Mouse (Mus musculus): ENCODE measurements at regions not wholly inside any gene's neighbourhood (a gene's known extent, or its start where the extent isn't known, plus 50 kb on each side); places are given as distances from the start of the nearest gene placed in this dataset.

GRCm38 (mm10) chr3:137568580-137569313 lies 52.7 kb upstream of the Ddit4l start:
- Histone ChIP-seq H3K27ac (ENCODE audit: low read depth, low read length) (no peak overlapping the region), H3K4me3 (ENCODE audit: low read depth, low read length) (no peak overlapping the region), H3K9ac (replicated peaks; ENCODE audit: low read length, poor library complexity, severe bottlenecking) (no peak overlapping the region), H3K27me3 (ENCODE audit: insufficient read depth, low read length) (no peaks in the 10 kb centered on the region), H3K9me3 (ENCODE audit: low read length) (no peaks in the 10 kb centered on the region), H3K4me1 (ENCODE audit: insufficient read depth, low read length) (no peaks in the 10 kb centered on the region), H3K4me2 (ENCODE audit: low read depth, low read length, poor library complexity, severe bottlenecking) (no peak overlapping the region), H3K36me3 (ENCODE audit: insufficient read depth, low read length) (no peaks in the 10 kb centered on the region)
- ATAC-seq (ENCODE audit: low FRiP score) (no peak), DNase-seq (ENCODE audit: low spot score) (no peak)
- TF ChIP-seq CTCF (IDR thresholded peaks at IDR 0.05): no peak
- WGBS: 96% methylated on average over 2 of the region's 2 CpGs

Measured in midbrain, postnatal 0 days (tissue).